Mouse (Mus musculus): Measurements from ENCODE around the gene Dock4. TPM values are rescaled to one million over a fixed set of nuclear protein-coding genes. Genes with fewer than 3 reads are reported as not detected.

The Dock4 gene
- polyA plus RNA-seq, 1 experiment from 2014 or later, result 6.4 TPM

GRCm38 (mm10) chr12:40538780-40539179, 93.0 kb downstream of the Dock4 start:
- no peaks in the 10 kb centered on the region for H3K27me3 ChIP-seq (ENCODE audit: control insufficient read depth, insufficient read depth, low read length)
- 0 out of 2 replicates have a peak, but pooled peaks cover 5% of the 10 kb centered on the region for H3K4me1 ChIP-seq (ENCODE audit: control insufficient read depth, insufficient read depth, low read length)
- H3K36me3 ChIP-seq (ENCODE audit: control insufficient read depth, insufficient read depth), result no peaks in the 10 kb centered on the region
- WGBS, result 86% methylated on average over 6 of the region's 6 CpGs
- no peak overlapping the region for H3K27ac ChIP-seq (ENCODE audit: low read length)
- no peak overlapping the region for H3K9ac ChIP-seq (ENCODE audit: low read length)
- H3K9me3 ChIP-seq (replicated peaks; ENCODE audit: control insufficient read depth, low read length), result no peaks in the 10 kb centered on the region
- H3K4me3 ChIP-seq (ENCODE audit: low read length), result no peak overlapping the region
- H3K4me2 ChIP-seq (ENCODE audit: low read depth, low read length), result no peak overlapping the region
- no peak for ATAC-seq (replicated peaks; ENCODE audit: extremely low read depth, insufficient read depth, low FRiP score)

- H3K27me3 ChIP-seq (ENCODE audit: control insufficient read depth, insufficient read depth, low read length), result no peaks in the 10 kb centered on the region
- H3K4me3 ChIP-seq (ENCODE audit: low read length), result no peak overlapping the region
- H3K4me2 ChIP-seq (ENCODE audit: low read depth, low read length), result no peak overlapping the region
- H3K9ac ChIP-seq (ENCODE audit: low read length), result no peak overlapping the region
- no peak for ATAC-seq (replicated peaks; ENCODE audit: extremely low read depth, insufficient read depth, low FRiP score)
- no peak overlapping the region for H3K27ac ChIP-seq (ENCODE audit: low read length)
- no peaks in the 10 kb centered on the region for H3K4me1 ChIP-seq (ENCODE audit: control insufficient read depth, insufficient read depth, low read length)
- H3K9me3 ChIP-seq (replicated peaks; ENCODE audit: control insufficient read depth, low read length), result no peaks in the 10 kb centered on the region
- 87% methylated on average over 3 of the region's 3 CpGs for WGBS
- H3K36me3 ChIP-seq (ENCODE audit: control insufficient read depth, insufficient read depth), result no peaks in the 10 kb centered on the region
These were observed 98.5 kb downstream of the Dock4 start for GRCm38 (mm10) chr12:40544273-40544672.

DNA sequence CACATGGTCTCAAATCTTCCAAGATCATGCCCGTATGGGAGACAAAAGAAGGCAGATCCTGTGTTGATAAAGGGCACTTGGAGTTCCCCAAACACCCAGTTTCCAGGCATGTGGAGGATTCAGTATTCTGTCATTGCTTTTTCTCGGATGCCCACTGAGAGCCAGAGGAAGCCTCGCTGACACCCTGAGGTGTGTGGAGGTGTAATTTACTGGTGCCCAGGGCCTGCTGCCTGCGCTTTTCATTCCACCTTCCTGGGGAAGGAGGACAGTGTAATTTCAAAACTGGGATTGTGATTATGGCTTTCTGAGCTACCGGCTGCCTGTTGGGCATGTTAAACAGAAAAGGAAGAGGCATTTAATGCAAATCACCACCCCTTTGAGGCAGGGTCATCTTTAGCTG, 101.1 kb downstream of the Dock4 start:
- Histone ChIP-seq H3K9me3 (replicated peaks; ENCODE audit: control insufficient read depth, low read length) (no peaks in the 10 kb centered on the region), H3K27me3 (ENCODE audit: control insufficient read depth, insufficient read depth, low read length) (no peaks in the 10 kb centered on the region), H3K9ac (ENCODE audit: low read length) (no peak overlapping the region), H3K4me3 (ENCODE audit: low read length) (no peak overlapping the region), H3K36me3 (ENCODE audit: control insufficient read depth, insufficient read depth) (no peaks in the 10 kb centered on the region), H3K27ac (ENCODE audit: low read length) (no peak overlapping the region), H3K4me2 (ENCODE audit: low read depth, low read length) (no peak overlapping the region), H3K4me1 (ENCODE audit: control insufficient read depth, insufficient read depth, low read length) (no peaks in the 10 kb centered on the region)
- ATAC-seq (replicated peaks; ENCODE audit: extremely low read depth, insufficient read depth, low FRiP score), result no peak
- WGBS, result 61% methylated on average over 5 of the region's 5 CpGs

DNA sequence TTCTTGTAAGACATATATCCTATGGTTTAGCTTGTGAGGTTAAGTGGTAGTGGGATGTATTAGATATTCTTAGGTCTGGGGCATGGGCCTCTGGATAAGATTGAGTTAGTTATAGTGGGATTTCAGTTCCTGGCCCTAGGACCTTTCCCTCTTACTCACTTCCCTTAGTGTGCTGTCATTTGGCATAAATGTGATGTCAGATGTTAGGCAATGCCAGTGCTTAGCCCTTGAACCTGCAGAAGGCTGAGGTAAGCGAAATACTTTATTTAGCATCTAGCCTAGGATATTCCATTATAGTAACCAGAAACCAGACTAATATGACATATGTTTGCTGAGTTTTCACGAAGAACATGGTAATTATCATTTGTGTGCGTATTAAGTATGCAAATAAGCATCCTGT, 105.6 kb downstream of the Dock4 start:
- no peak overlapping the region for H3K4me3 ChIP-seq (ENCODE audit: low read length)
- 87% methylated on average over 3 of the region's 3 CpGs for WGBS
- no peaks in the 10 kb centered on the region for H3K36me3 ChIP-seq (ENCODE audit: control insufficient read depth, insufficient read depth)
- H3K4me2 ChIP-seq (ENCODE audit: low read depth, low read length), result no peak overlapping the region
- H3K27me3 ChIP-seq (ENCODE audit: control insufficient read depth, insufficient read depth, low read length), result no peaks in the 10 kb centered on the region
- ATAC-seq (replicated peaks; ENCODE audit: extremely low read depth, insufficient read depth, low FRiP score), result no peak
- no peaks in the 10 kb centered on the region for H3K9me3 ChIP-seq (replicated peaks; ENCODE audit: control insufficient read depth, low read length)
- no peaks in the 10 kb centered on the region for H3K4me1 ChIP-seq (ENCODE audit: control insufficient read depth, insufficient read depth, low read length)
- H3K27ac ChIP-seq (ENCODE audit: low read length), result no peak overlapping the region
- H3K9ac ChIP-seq (ENCODE audit: low read length), result no peak overlapping the region

- Histone ChIP-seq H3K27ac (ENCODE audit: low read length) (no peak overlapping the region), H3K9ac (ENCODE audit: low read length) (no peak overlapping the region), H3K9me3 (replicated peaks; ENCODE audit: control insufficient read depth, low read length) (no peaks in the 10 kb centered on the region), H3K4me3 (ENCODE audit: low read length) (no peak overlapping the region), H3K4me2 (ENCODE audit: low read depth, low read length) (no peak overlapping the region), H3K36me3 (ENCODE audit: control insufficient read depth, insufficient read depth) (no peaks in the 10 kb centered on the region), H3K4me1 (ENCODE audit: control insufficient read depth, insufficient read depth, low read length) (no peaks in the 10 kb centered on the region), H3K27me3 (ENCODE audit: control insufficient read depth, insufficient read depth, low read length) (no peaks in the 10 kb centered on the region)
- 51% methylated on average over 1 of the region's 1 CpGs for WGBS
- ATAC-seq (replicated peaks; ENCODE audit: extremely low read depth, insufficient read depth, low FRiP score), result no peak
These were observed 106.4 kb downstream of the Dock4 start for GRCm38 (mm10) chr12:40552201-40552600.

DNA sequence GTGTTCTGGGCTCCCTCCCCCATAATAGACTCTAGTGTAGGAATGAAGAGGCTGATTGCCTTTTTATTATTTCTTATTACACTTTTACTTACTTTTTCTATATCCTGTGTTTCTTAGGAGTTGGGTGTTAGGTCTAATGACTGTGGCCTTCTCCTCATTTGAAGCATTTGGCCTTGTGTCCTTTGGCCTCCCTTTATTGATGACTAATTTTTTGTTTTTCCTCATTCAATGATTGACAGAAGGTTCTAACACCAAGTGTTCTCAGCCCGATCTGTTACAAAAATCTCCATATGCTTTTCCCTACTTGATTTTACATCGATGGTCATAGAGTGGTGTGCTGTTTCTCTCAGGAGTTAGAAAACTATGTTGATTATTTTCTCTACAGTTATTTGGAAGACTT, 108.2 kb downstream of the Dock4 start:
- H3K9ac ChIP-seq (ENCODE audit: low read length), result no peak overlapping the region
- no peaks in the 10 kb centered on the region for H3K36me3 ChIP-seq (ENCODE audit: control insufficient read depth, insufficient read depth)
- H3K27ac ChIP-seq (ENCODE audit: low read length), result no peak overlapping the region
- 94% methylated on average over 2 of the region's 2 CpGs for WGBS
- H3K4me2 ChIP-seq (ENCODE audit: low read depth, low read length), result no peak overlapping the region
- no peak overlapping the region for H3K4me3 ChIP-seq (ENCODE audit: low read length)
- ATAC-seq (replicated peaks; ENCODE audit: extremely low read depth, insufficient read depth, low FRiP score), result no peak
- H3K27me3 ChIP-seq (ENCODE audit: control insufficient read depth, insufficient read depth, low read length), result no peaks in the 10 kb centered on the region
- no peaks in the 10 kb centered on the region for H3K4me1 ChIP-seq (ENCODE audit: control insufficient read depth, insufficient read depth, low read length)
- H3K9me3 ChIP-seq (replicated peaks; ENCODE audit: control insufficient read depth, low read length), result no peaks in the 10 kb centered on the region

DNA sequence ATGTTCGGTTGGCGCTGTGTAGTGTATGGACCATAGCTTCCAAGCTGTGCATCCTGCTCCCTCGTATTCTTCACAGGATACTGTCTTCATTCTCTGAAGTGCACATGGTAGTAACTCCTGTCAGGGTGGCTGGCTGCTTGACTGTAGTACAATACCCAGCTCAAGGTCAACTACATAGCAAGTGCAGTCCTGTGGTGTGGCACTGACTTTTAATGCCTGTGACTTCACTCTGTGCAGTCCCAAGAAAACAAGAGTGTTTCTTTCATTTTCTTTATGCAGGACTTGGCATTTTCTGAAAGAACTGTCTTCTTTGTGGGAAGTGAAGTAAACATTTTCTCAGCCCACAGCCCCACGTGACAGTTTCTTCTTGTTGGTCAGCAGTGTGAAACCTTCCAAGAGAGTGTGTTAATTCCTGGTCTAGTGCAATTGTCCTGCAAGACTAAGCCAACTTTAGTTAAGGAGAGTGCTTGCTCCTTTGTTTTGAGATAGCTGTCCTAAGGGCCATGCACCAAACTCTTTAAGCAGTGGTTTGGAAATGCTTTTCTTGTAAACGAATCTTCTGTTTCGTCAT, 109.3 kb downstream of the Dock4 start:
- Histone ChIP-seq H3K9me3 (replicated peaks; ENCODE audit: control insufficient read depth, low read length) (no peaks in the 10 kb centered on the region), H3K4me3 (ENCODE audit: low read length) (no peak overlapping the region), H3K9ac (ENCODE audit: low read length) (no peak overlapping the region), H3K27me3 (ENCODE audit: control insufficient read depth, insufficient read depth, low read length) (no peaks in the 10 kb centered on the region), H3K4me2 (ENCODE audit: low read depth, low read length) (no peak overlapping the region), H3K27ac (ENCODE audit: low read length) (no peak overlapping the region), H3K4me1 (ENCODE audit: control insufficient read depth, insufficient read depth, low read length) (no peaks in the 10 kb centered on the region), H3K36me3 (ENCODE audit: control insufficient read depth, insufficient read depth) (no peaks in the 10 kb centered on the region)
- WGBS, result 85% methylated on average over 6 of the region's 6 CpGs
- no peak for ATAC-seq (replicated peaks; ENCODE audit: extremely low read depth, insufficient read depth, low FRiP score)

DNA sequence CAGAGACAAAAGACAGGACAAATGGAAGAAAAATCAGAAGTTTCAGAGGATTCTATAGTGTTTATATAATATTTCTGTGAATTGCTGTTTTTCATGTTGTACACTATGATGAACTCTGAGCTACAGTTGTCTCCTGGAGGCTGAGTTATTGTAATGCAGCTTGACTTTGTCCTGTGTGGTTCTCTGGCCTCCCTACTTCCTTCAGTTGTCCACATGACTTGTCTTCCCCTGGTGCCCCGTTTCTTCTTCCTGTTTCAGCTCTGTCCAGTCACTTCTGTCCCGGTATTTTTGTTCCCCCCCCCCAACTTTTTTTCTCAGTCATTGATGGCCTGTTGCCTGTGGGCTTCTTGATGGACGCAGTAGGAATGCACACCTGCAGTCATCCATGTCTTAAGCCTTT, 112.8 kb downstream of the Dock4 start:
- H3K36me3 ChIP-seq (ENCODE audit: control insufficient read depth, insufficient read depth), result no peaks in the 10 kb centered on the region
- H3K4me2 ChIP-seq (ENCODE audit: low read depth, low read length), result peak overlapping the region; percentile 16; the same call in 1 of the 2 replicates
- no peaks in the 10 kb centered on the region for H3K9me3 ChIP-seq (replicated peaks; ENCODE audit: control insufficient read depth, low read length)
- H3K9ac ChIP-seq (ENCODE audit: low read length), result no peak overlapping the region
- ATAC-seq (replicated peaks; ENCODE audit: extremely low read depth, insufficient read depth, low FRiP score), result no peak
- no peaks in the 10 kb centered on the region for H3K27me3 ChIP-seq (ENCODE audit: control insufficient read depth, insufficient read depth, low read length)
- H3K4me3 ChIP-seq (ENCODE audit: low read length), result no peak overlapping the region
- no peaks in the 10 kb centered on the region for H3K4me1 ChIP-seq (ENCODE audit: control insufficient read depth, insufficient read depth, low read length)
- WGBS, result 61% methylated on average over 3 of the region's 3 CpGs
- H3K27ac ChIP-seq (ENCODE audit: low read length), result peak overlapping the region; percentile 64

DNA sequence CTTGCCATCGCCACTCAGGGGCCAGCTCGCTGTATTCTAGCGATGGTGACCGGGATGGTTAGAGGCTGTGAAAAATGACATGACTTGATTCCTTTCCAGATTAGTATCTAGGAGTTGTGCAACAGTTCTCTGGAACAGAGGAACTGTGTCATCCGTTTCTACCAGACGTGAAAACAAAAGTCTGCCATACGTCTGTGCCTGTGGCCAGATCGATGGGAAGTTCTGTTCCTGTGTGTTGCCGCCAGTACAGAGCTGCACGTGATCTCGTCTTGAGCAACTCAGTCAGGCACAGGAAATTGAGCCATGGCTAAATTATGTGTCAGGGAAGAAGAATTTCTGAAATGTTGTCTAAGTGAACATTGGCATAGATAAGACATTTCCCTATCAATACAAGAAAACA, 113.4 kb downstream of the Dock4 start:
- no peaks in the 10 kb centered on the region for H3K36me3 ChIP-seq (ENCODE audit: control insufficient read depth, insufficient read depth)
- peaks cover under 1% of the 10 kb centered on the region for H3K4me1 ChIP-seq (ENCODE audit: control insufficient read depth, insufficient read depth, low read length)
- H3K27me3 ChIP-seq (ENCODE audit: control insufficient read depth, insufficient read depth, low read length), result no peaks in the 10 kb centered on the region
- ATAC-seq (replicated peaks; ENCODE audit: extremely low read depth, insufficient read depth, low FRiP score), result peak; percentile 55
- no peaks in the 10 kb centered on the region for H3K9me3 ChIP-seq (replicated peaks; ENCODE audit: control insufficient read depth, low read length)
- peak overlapping the region; percentile 16; the same call in 1 of the 2 replicates for H3K4me2 ChIP-seq (ENCODE audit: low read depth, low read length)
- no peak overlapping the region for H3K9ac ChIP-seq (ENCODE audit: low read length)
- 45% methylated on average over 11 of the region's 11 CpGs for WGBS
- no peak overlapping the region for H3K4me3 ChIP-seq (ENCODE audit: low read length)
- peak overlapping the region; percentile 64 for H3K27ac ChIP-seq (ENCODE audit: low read length)
